Mouse (Mus musculus): Measurements from ENCODE around the gene Gata2. TPM values are rescaled to one million over a fixed set of nuclear protein-coding genes. Genes with fewer than 3 reads are reported as not detected.

The Gata2 gene
- polyA plus RNA-seq, 1 experiment from 2014 or later = 8.7 TPM

DNA sequence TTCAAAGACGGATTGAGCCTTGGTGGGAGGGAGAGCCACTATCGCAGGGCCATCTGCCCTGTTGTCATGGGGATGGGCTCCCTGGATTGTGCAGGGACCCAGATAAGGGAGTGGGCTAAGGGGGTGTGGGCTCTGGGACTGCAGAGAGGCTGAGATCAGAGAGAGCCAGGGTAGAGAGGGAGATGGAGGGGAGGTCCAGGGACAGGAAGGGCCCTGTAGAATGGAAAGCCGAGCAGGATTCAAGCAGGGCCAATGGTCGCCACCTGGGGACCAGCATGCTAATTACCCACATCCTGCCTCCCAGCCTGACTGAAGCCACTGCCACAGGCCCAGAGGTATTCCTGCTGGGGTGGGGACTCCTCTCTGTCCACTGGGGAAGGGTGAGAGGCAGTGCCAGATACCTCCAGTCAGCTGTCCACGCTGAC is 32.9 kb downstream of the Gata2 start:
- Histone ChIP-seq H3K4me2 (replicated peaks) (no peak overlapping the region), H3K9ac (no peak overlapping the region), H3K4me1 (replicated peaks) (no peaks in the 10 kb centered on the region), H3K27ac (no peak overlapping the region), H3K27me3 (replicated peaks) (no peaks in the 10 kb centered on the region), H3K4me3 (replicated peaks) (no peak overlapping the region), H3K36me3 (no peaks in the 10 kb centered on the region), H3K9me3 (no peaks in the 10 kb centered on the region)
- WGBS = 18% methylated on average over 5 of the region's 5 CpGs
- no peak for ATAC-seq

DNA sequence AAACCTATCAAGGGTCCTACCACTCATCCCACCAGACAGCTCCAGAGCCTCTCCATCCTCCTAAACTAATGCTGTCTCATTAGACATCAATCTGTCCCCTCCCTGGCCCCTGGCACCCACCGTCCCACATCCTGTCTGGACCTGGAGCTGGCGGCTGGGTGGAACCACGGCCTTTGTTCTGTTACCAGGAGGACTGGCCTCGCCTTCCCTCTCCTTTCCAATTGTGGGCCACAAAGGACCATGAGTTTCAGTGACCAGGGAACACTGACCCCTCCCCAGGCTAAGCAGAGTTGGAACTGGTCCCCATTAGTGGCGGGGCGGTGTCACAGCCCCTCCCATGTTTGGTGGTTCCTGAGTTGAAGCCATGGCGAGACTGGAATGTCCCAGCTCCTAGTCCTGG is 33.8 kb downstream of the Gata2 start:
- H3K4me2 ChIP-seq (replicated peaks) = no peak overlapping the region
- no peak overlapping the region for H3K27ac ChIP-seq
- no peak overlapping the region for H3K9ac ChIP-seq
- H3K4me1 ChIP-seq (replicated peaks) = no peaks in the 10 kb centered on the region
- 57% methylated on average over 7 of the region's 7 CpGs for WGBS
- no peaks in the 10 kb centered on the region for H3K36me3 ChIP-seq
- H3K27me3 ChIP-seq (replicated peaks) = no peaks in the 10 kb centered on the region
- no peak for ATAC-seq
- H3K4me3 ChIP-seq (replicated peaks) = no peak overlapping the region
- H3K9me3 ChIP-seq = no peaks in the 10 kb centered on the region

DNA sequence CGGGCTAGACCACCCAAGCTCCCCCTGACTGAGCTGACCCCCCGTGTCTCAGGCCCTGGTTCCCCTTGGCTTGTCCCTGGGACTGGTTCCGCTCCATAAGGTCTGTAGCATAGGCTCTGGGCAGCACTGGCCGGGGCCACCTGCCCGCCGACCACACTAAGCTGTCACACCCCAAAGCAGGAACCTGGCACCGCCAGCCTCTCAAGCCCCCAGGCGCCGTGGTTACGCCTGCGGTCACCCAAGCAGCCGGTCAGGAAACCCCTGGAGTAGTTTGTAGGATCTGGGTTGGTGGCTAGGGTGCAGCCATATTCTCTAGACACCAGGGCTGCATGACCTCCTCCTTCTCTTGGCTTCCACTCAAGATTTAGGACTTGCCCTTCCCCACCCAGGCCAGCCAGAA is 35.5 kb downstream of the Gata2 start:
- WGBS = 83% methylated on average over 12 of the region's 12 CpGs
- Histone ChIP-seq H3K27ac (no peak overlapping the region), H3K36me3 (no peaks in the 10 kb centered on the region), H3K9ac (no peak overlapping the region), H3K27me3 (replicated peaks) (no peaks in the 10 kb centered on the region), H3K9me3 (no peaks in the 10 kb centered on the region), H3K4me1 (replicated peaks) (0 out of 2 replicates have a peak, but pooled peaks cover 3% of the 10 kb centered on the region), H3K4me2 (replicated peaks) (no peak overlapping the region), H3K4me3 (replicated peaks) (no peak overlapping the region)
- no peak for ATAC-seq

DNA sequence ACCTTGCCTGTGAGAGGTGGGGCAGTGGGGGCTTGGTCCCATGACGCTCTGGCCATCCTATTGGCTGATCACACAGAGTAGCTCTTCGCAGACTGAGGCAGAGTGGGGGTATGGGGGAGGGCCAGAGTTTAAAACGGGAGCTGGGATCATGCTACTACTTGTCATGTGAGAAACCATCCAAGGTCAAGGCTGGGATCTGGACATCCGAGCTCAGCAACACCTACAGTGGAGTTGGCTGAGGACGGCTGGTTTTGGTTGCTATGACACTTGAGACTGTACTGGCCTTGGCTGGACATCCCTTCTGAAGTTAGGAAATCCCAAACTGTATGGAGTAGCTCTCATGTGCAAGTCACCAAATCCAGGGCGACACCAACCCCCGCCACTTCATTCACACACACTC is 38.1 kb downstream of the Gata2 start:
- Histone ChIP-seq H3K4me2 (replicated peaks) (no peak overlapping the region), H3K27ac (no peak overlapping the region), H3K4me3 (replicated peaks) (no peak overlapping the region), H3K9me3 (no peaks in the 10 kb centered on the region), H3K4me1 (replicated peaks) (peaks cover 13% of the 10 kb centered on the region), H3K27me3 (replicated peaks) (peaks cover 10% of the 10 kb centered on the region; the same call in 1 of the 2 replicates), H3K9ac (no peak overlapping the region), H3K36me3 (no peaks in the 10 kb centered on the region)
- WGBS = 79% methylated on average over 7 of the region's 7 CpGs
- ATAC-seq = no peak

DNA sequence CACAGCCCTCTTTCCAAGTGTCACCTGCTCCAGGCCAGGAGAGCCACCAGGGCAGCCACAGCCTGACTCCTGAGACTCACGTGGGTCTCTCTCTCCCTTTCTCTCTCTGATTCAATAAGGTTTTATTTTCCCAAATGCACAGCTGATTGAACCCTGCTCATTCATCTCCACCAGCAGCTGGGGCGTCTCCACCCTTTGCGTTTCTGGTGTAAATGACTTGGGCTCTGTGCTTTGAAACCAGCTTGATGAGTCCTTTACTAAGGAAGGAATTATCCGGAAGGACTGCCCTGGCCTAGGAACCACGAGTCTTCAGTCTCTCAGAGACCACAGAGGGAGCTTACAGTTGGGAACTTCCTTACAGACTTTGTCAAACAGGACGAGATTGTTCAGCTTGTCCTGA is 38.5 kb downstream of the Gata2 start:
- ATAC-seq = no peak
- Histone ChIP-seq H3K4me3 (replicated peaks) (no peak overlapping the region), H3K4me2 (replicated peaks) (no peak overlapping the region), H3K27me3 (replicated peaks) (peaks cover 10% of the 10 kb centered on the region; the same call in 1 of the 2 replicates), H3K9ac (no peak overlapping the region), H3K27ac (no peak overlapping the region), H3K36me3 (no peaks in the 10 kb centered on the region), H3K4me1 (replicated peaks) (peaks cover 13% of the 10 kb centered on the region), H3K9me3 (no peaks in the 10 kb centered on the region)
- 66% methylated on average over 6 of the region's 6 CpGs for WGBS

DNA sequence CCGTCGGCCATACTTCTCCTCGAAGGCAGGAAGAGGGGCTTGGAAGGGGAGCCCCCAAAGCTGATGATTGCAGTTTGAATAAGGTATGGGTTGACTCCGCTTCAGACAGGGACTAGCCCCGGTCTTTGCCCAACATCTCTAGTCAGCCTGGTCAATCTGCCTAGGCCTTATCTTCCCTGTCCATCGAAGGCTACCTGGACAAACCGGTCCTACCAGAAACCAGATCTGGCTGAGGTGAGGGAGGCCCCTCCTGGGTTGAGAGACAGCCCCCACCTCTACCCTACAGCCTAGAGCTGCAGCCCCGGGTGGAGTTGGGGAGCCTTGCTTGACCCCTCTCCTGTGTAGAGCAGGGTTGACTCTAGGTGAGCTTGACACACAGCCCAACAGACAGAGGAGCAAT is 40.3 kb downstream of the Gata2 start:
- Histone ChIP-seq H3K27ac (no peak overlapping the region), H3K4me3 (replicated peaks) (no peak overlapping the region), H3K9me3 (no peaks in the 10 kb centered on the region), H3K36me3 (no peaks in the 10 kb centered on the region), H3K27me3 (replicated peaks) (peaks cover 10% of the 10 kb centered on the region; the same call in 1 of the 2 replicates), H3K9ac (no peak overlapping the region), H3K4me1 (replicated peaks) (peaks cover 13% of the 10 kb centered on the region), H3K4me2 (replicated peaks) (no peak overlapping the region)
- 54% methylated on average over 8 of the region's 8 CpGs for WGBS
- peak; percentile 68 for ATAC-seq

DNA sequence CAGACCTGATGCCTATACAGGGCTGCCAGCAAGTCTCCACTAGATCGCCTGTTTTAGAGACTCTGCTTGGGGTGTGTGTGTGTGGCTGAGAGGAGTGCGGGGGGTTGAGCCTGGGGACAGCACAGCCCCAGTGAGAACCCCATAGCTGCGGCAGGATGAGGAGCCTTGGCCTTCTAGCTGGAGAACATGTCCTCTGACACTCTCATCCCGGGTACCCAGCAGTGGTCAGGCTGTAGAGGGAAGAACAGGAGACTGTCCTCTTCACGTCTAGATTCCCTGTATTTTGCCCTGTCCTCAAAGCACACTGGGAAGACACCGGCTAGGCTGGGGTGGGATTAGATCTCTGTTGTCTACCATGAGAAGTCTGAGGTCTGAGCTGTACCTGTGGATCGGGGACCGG is 41.8 kb downstream of the Gata2 start:
- Histone ChIP-seq H3K9ac (no peak overlapping the region), H3K4me2 (replicated peaks) (no peak overlapping the region), H3K36me3 (no peaks in the 10 kb centered on the region), H3K4me3 (replicated peaks) (no peak overlapping the region), H3K9me3 (no peaks in the 10 kb centered on the region), H3K27ac (no peak overlapping the region), H3K27me3 (replicated peaks) (peaks cover 10% of the 10 kb centered on the region; the same call in 1 of the 2 replicates), H3K4me1 (replicated peaks) (peaks cover 13% of the 10 kb centered on the region)
- WGBS = 32% methylated on average over 8 of the region's 8 CpGs
- no peak for ATAC-seq

DNA sequence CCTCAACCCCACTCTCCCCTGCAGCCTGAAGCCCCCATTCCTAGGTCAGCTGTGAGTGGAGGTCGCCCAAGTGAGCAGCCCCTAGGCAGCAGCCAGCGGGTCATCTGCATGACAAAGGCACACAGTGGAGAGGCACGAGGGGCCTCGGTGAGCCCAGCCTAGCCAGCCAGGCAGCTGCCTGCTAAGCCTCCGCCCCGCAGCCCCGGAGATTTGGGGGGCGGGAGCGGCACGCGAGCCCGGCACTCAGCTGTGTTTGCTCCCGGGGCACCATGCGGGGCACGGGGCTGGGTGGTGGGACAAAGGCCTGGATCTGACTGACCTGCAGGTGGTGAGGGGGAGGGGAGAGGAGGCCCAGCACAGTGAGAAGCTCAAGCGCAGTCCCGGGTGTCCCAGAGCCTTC is 42.3 kb downstream of the Gata2 start:
- ATAC-seq = no peak
- Histone ChIP-seq H3K4me1 (replicated peaks) (peaks cover 13% of the 10 kb centered on the region), H3K27me3 (replicated peaks) (peaks cover 10% of the 10 kb centered on the region; the same call in 1 of the 2 replicates), H3K4me2 (replicated peaks) (peak overlapping the region; percentile 41), H3K9ac (0 out of 2 replicates have a peak overlapping the region, but pooled peaks have one; percentile 13), H3K4me3 (replicated peaks) (no peak overlapping the region), H3K36me3 (no peaks in the 10 kb centered on the region), H3K9me3 (no peaks in the 10 kb centered on the region), H3K27ac (no peak overlapping the region)
- 4% methylated on average over 17 of the region's 17 CpGs for WGBS

DNA sequence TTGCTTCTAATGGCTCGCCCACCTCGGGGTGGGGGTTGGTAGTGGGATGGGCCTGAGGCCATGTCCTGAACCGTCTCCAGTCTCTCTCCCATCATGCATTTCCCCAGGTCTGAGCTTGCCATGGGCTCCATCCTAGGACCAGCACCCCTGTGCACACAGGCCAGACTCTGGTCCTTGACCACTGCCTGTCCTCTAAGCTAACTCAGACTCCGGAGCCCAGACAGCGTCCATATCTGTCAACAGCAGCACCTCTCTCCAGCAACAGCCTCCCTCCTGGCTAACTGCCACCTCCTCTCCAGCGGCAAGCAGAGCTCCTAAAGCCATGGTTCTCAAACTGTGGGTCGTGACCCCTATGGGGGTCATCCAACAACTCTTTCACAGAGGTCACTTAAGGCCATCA is 42.8 kb downstream of the Gata2 start:
- H3K4me3 ChIP-seq (replicated peaks) = no peak overlapping the region
- ATAC-seq = no peak
- H3K4me1 ChIP-seq (replicated peaks) = peaks cover 13% of the 10 kb centered on the region
- no peak overlapping the region for H3K27ac ChIP-seq
- H3K9ac ChIP-seq = no peak overlapping the region
- no peaks in the 10 kb centered on the region for H3K9me3 ChIP-seq
- H3K27me3 ChIP-seq (replicated peaks) = peaks cover 10% of the 10 kb centered on the region; the same call in 1 of the 2 replicates
- no peak overlapping the region for H3K4me2 ChIP-seq (replicated peaks)
- no peaks in the 10 kb centered on the region for H3K36me3 ChIP-seq
- 34% methylated on average over 7 of the region's 7 CpGs for WGBS

DNA sequence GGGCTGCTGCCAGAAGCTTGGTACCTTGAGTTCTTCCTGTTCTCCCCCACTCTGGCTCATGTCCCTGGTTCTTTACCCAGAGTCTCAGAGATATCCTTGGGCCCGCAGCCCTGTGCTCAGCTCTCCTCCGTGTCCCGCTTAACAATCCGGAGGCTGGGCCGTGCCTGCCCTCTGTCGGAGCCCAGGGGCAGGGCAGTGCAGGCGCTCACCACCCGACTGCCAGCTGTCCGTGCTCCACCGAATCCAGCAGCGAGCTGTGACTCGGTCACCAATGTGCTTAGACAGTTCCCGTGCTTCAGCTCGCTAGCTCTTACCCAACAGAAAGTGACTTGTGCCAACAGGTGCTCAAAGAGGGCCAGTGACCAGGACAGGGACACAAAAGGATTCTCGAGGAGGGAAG is 48.9 kb downstream of the Gata2 start:
- peaks cover 6% of the 10 kb centered on the region; the same call in 1 of the 2 replicates for H3K4me1 ChIP-seq (replicated peaks)
- H3K9ac ChIP-seq = no peak overlapping the region
- ATAC-seq = peak; percentile 83
- H3K27ac ChIP-seq = no peak overlapping the region
- H3K4me2 ChIP-seq (replicated peaks) = 0 out of 2 replicates have a peak overlapping the region, but pooled peaks have one; percentile 14
- no peaks in the 10 kb centered on the region for H3K9me3 ChIP-seq
- no peaks in the 10 kb centered on the region; the same call in 1 of the 2 replicates for H3K27me3 ChIP-seq (replicated peaks)
- no peaks in the 10 kb centered on the region for H3K36me3 ChIP-seq
- 3% methylated on average over 15 of the region's 15 CpGs for WGBS
- H3K4me3 ChIP-seq (replicated peaks) = no peak overlapping the region

DNA sequence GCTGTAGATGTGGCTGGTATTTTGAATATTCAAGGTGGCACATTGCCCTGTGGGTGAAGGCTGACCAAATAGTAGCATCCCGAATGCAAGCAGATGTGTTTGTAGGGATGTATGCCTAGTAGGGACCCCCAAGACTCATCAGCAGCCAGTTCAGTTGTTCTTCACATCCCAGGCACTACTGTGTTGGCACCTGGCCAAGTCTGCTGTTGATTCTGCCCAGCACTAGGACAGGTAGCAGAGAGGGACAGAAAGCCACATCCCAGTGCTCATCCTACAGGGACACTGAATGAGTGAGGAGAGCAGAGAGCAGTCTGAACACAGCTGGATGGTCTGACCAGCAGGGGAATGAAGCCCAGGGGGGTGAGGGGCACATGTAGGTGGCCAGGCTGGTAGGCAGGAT is 55.5 kb downstream of the Gata2 start:
- Histone ChIP-seq H3K27me3 (replicated peaks) (no peaks in the 10 kb centered on the region), H3K36me3 (no peaks in the 10 kb centered on the region), H3K4me1 (replicated peaks) (peaks cover 17% of the 10 kb centered on the region; the same call in 1 of the 2 replicates), H3K4me3 (replicated peaks) (no peak overlapping the region), H3K9ac (no peak overlapping the region), H3K9me3 (no peaks in the 10 kb centered on the region), H3K27ac (no peak overlapping the region), H3K4me2 (replicated peaks) (no peak overlapping the region)
- WGBS = 79% methylated on average over 1 of the region's 1 CpGs
- ATAC-seq = no peak

DNA sequence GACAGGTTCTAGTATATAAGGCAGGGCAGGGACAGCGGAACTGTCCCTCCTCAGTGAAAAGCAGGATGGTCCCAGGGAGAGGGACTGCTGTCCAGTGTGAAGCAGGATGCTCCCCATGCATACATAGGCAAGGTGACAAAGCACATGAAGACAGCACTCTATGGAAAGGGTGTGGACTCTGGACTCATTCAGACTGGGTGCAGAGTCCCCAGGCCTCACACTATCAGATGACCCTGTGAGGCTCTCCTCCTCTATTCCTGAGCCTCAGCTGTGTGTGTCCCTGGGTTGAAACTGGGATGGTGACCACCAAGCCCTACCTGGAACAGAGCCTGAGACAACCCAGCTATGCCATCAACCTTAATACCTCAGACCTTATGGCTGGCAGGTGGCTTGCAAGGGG is 57.7 kb downstream of the Gata2 start:
- Histone ChIP-seq H3K9ac (no peak overlapping the region), H3K9me3 (no peaks in the 10 kb centered on the region), H3K4me3 (replicated peaks) (no peak overlapping the region), H3K4me2 (replicated peaks) (no peak overlapping the region), H3K36me3 (no peaks in the 10 kb centered on the region), H3K4me1 (replicated peaks) (peaks cover 16% of the 10 kb centered on the region; the same call in 1 of the 2 replicates), H3K27ac (no peak overlapping the region), H3K27me3 (replicated peaks) (no peaks in the 10 kb centered on the region)
- WGBS = 92% methylated on average over 1 of the region's 1 CpGs
- ATAC-seq = peak; percentile 85

DNA sequence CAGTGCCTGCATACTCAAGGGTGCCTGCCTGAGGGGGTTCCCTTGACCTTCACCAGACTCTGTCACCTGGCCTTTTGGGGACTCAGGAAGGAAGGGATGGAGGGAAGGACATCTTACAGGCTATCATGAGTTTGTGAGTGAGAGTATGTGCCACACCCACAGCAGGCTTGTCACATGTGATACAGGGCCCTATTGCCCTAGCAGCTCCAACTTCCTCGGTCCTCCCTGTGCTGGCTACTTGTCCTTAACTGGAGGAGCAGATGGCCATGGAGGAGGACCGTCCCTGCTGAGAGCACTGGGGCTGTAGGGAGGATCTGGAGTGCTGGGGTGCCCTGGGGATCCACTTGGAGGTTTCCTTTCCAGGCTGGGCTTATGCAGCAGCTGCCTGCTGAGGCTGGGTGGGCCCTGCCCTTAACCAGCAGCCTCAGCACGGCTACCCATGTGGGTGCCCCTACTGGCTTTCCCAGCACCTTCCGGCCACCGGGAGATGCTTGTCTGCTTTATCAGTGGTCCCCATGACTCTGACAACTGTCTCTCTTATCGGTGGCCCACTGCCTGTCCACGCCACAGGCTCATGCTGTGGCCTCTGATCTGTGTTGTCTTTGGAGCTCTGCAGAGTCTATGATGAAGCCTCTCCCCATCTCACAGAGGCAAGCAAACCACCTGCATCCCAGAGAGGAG is 58.2 kb downstream of the Gata2 start:
- peak; percentile 73 for ATAC-seq
- Histone ChIP-seq H3K4me3 (replicated peaks) (no peak overlapping the region), H3K27ac (no peak overlapping the region), H3K4me2 (replicated peaks) (no peak overlapping the region), H3K27me3 (replicated peaks) (no peaks in the 10 kb centered on the region), H3K4me1 (replicated peaks) (peaks cover 11% of the 10 kb centered on the region; the same call in 1 of the 2 replicates), H3K9ac (no peak overlapping the region), H3K9me3 (no peaks in the 10 kb centered on the region), H3K36me3 (no peaks in the 10 kb centered on the region)
- 75% methylated on average over 7 of the region's 7 CpGs for WGBS

Measured in intestine, embryonic 15.5 days (tissue).